Mouse (Mus musculus) kidney, embryonic 16.5 days (tissue): ENCODE measurements around the gene Pfn4. TPM values are rescaled to one million over a fixed set of nuclear protein-coding genes. Genes with fewer than 3 reads are reported as not detected.
A peak's percentile ranks its signal among the peaks of the same experiment; 100 is the strongest.

Experiments used
- ATAC-seq: fragments of 200-750 bp; cut with Nextera tagmentation; 2 replicates; pipeline ENCODE4 v1.8.0; 2017; ENCODE audit warnings: moderate TSS enrichment; ENCODE audit not compliant: low FRiP score, low TSS enrichment
- H3K27ac ChIP-seq: fragments of 300-500 bp; sonication (generic); 2 replicates; pipeline ENCODE4 v1.5.1; 2014; ENCODE audit warnings: low read length
- H3K27me3 ChIP-seq: fragments of 300-500 bp; sonication (generic); 2 replicates; pipeline ENCODE4 v1.6.1; 2014; ENCODE audit warnings: low read length, control low read depth, mixed read lengths; ENCODE audit not compliant: insufficient read depth
- H3K36me3 ChIP-seq: fragments of 300-500 bp; sonication (generic); 2 replicates; pipeline ENCODE4 v1.6.1; 2014; ENCODE audit warnings: low read length, control low read depth, mixed read lengths; ENCODE audit not compliant: insufficient read depth
- H3K4me1 ChIP-seq: fragments of 300-500 bp; sonication (generic); 2 replicates; pipeline ENCODE4 v1.6.1; 2014; ENCODE audit warnings: low read length, control low read depth, mixed read lengths; ENCODE audit not compliant: insufficient read depth
- H3K4me2 ChIP-seq: fragments of 300-500 bp; sonication (generic); replicated peaks from 2 replicates; pipeline ENCODE4 v1.6.1; 2014; ENCODE audit warnings: low read depth, low read length
- H3K4me3 ChIP-seq: fragments of 300-500 bp; sonication (generic); 2 replicates; pipeline ENCODE4 v1.5.1; 2014; ENCODE audit warnings: mild to moderate bottlenecking, low read length
- H3K9ac ChIP-seq: fragments of 300-500 bp; sonication (generic); replicated peaks from 2 replicates; pipeline ENCODE4 v1.6.1; 2014; ENCODE audit warnings: low read length
- H3K9me3 ChIP-seq: fragments of 300-500 bp; sonication (generic); 2 replicates; pipeline ENCODE4 v1.6.1; 2016; ENCODE audit warnings: low read length, control low read depth
- WGBS: fragments of 180-500 bp; shearing (Covaris S2); extraction: QIAGEN DNeasy Blood & Tissue Kit; methylation state at CpG from one replicate; pipeline ENCODE4 v1.1.7; 2014; 5-methylcytosine and 5-hydroxymethylcytosine counted together
- polyA plus RNA-seq: library from polyadenylated mRNA; unstranded; fragments of >200 nt; fragmentation: Nextera tagmentation; extraction: Ambion mirVana; gene quantifications from 2 replicates; pipeline ENCODE4 v1.2.1, GENCODE M21; 2015

Pfn4 gene
- polyA plus RNA-seq: 2.4 and 2.8 TPM in 2 replicates

GRCm38 (mm10) chr12:4768492-4769332 is at the start of gene Pfn4, which contains the start of gene Fam228b:
Gene Pfn4 (plus strand): TSS chr12:4769022.
Gene Fam228b (minus strand): TSS chr12:4769267.
- Histone ChIP-seq H3K4me3 (peak within 1 kb of the TSS; percentile 66), H3K4me2 (peak within 1 kb of the TSS; percentile 69), H3K4me1 (0 out of 2 replicates have a peak, but pooled peaks cover 4% of the 10 kb centered on the region), H3K9me3 (no peaks in the 10 kb centered on the region), H3K9ac (peak within 1 kb of the TSS; percentile 91), H3K27ac (peak within 1 kb of the TSS; percentile 88), H3K27me3 (no peaks in the 10 kb centered on the region), H3K36me3 (no peaks in the 10 kb centered on the region)
- peak; percentile 99 for ATAC-seq
- WGBS: 3% methylated on average over 61 of the region's 61 CpGs

GRCm38 (mm10) chr12:4719066-4719761 is 49.6 kb upstream of the Pfn4 start:
- no peaks in the 10 kb centered on the region for H3K9me3 ChIP-seq
- H3K4me2 ChIP-seq: no peak overlapping the region
- H3K4me3 ChIP-seq: no peak overlapping the region
- no peak overlapping the region for H3K9ac ChIP-seq
- H3K27me3 ChIP-seq: no peaks in the 10 kb centered on the region
- H3K27ac ChIP-seq: no peak overlapping the region
- peaks cover 3% of the 10 kb centered on the region; the same call in 1 of the 2 replicates for H3K4me1 ChIP-seq
- H3K36me3 ChIP-seq: no peaks in the 10 kb centered on the region
- 72% methylated on average over 13 of the region's 13 CpGs for WGBS
- no peak for ATAC-seq

- Histone ChIP-seq H3K27ac (no peak overlapping the region), H3K9ac (no peak overlapping the region), H3K27me3 (no peaks in the 10 kb centered on the region), H3K36me3 (no peaks in the 10 kb centered on the region), H3K4me1 (peaks cover 3% of the 10 kb centered on the region; the same call in 1 of the 2 replicates), H3K9me3 (no peaks in the 10 kb centered on the region), H3K4me2 (no peak overlapping the region), H3K4me3 (no peak overlapping the region)
- WGBS: 72% methylated on average over 17 of the region's 17 CpGs
- no peak for ATAC-seq
Measured at GRCm38 (mm10) chr12:4719762-4720754, 48.8 kb upstream of the Pfn4 start.

- no peak overlapping the region for H3K4me3 ChIP-seq
- H3K36me3 ChIP-seq: no peaks in the 10 kb centered on the region
- H3K9me3 ChIP-seq: peaks cover 3% of the 10 kb centered on the region; the same call in 1 of the 2 replicates
- H3K9ac ChIP-seq: no peak overlapping the region
- H3K27me3 ChIP-seq: no peaks in the 10 kb centered on the region
- no peak for ATAC-seq
- H3K27ac ChIP-seq: no peak overlapping the region
- 91% methylated on average over 3 of the region's 3 CpGs for WGBS
- no peak overlapping the region for H3K4me2 ChIP-seq
- H3K4me1 ChIP-seq: no peaks in the 10 kb centered on the region
Measured at GRCm38 (mm10) chr12:4729165-4729564, 39.7 kb upstream of the Pfn4 start.

- Histone ChIP-seq H3K27ac (no peak overlapping the region), H3K9ac (no peak overlapping the region), H3K4me3 (no peak overlapping the region), H3K4me1 (no peaks in the 10 kb centered on the region), H3K4me2 (no peak overlapping the region), H3K36me3 (no peaks in the 10 kb centered on the region), H3K27me3 (no peaks in the 10 kb centered on the region), H3K9me3 (peaks cover 3% of the 10 kb centered on the region; the same call in 1 of the 2 replicates)
- ATAC-seq: peak; percentile 42; the same call in 1 of the 2 replicates
- 36% methylated on average over 4 of the region's 4 CpGs for WGBS
Measured at GRCm38 (mm10) chr12:4731629-4732028, 37.2 kb upstream of the Pfn4 start.

GRCm38 (mm10) chr12:4732332-4732731 is 36.5 kb upstream of the Pfn4 start:
- whole genome bisulfite sequencing: 22% methylated on average over 4 of the region's 4 CpGs
- no peak overlapping the region for H3K9ac ChIP-seq
- no peaks in the 10 kb centered on the region for H3K27me3 ChIP-seq
- peaks cover 3% of the 10 kb centered on the region; the same call in 1 of the 2 replicates for H3K9me3 ChIP-seq
- ATAC-seq: peak; percentile 82
- no peak overlapping the region for H3K4me2 ChIP-seq
- H3K36me3 ChIP-seq: no peaks in the 10 kb centered on the region
- no peaks in the 10 kb centered on the region for H3K4me1 ChIP-seq
- H3K27ac ChIP-seq: no peak overlapping the region
- no peak overlapping the region for H3K4me3 ChIP-seq

GRCm38 (mm10) chr12:4738031-4738576 is 30.7 kb upstream of the Pfn4 start, which contains the start of gene Fam228a:
Gene Fam228a (minus strand): TSS chr12:4738430.
- no peak within 1 kb of the TSS for H3K27ac ChIP-seq
- ATAC-seq: no peak
- 84% methylated on average over 18 of the region's 18 CpGs for WGBS

GRCm38 (mm10) chr12:4740823-4741222 is 28.0 kb upstream of the Pfn4 start:
- no peaks in the 10 kb centered on the region for H3K9me3 ChIP-seq
- H3K27me3 ChIP-seq: no peaks in the 10 kb centered on the region
- no peak for ATAC-seq
- WGBS: 77% methylated on average over 7 of the region's 7 CpGs
- no peak overlapping the region for H3K4me2 ChIP-seq
- H3K27ac ChIP-seq: no peak overlapping the region
- no peak overlapping the region for H3K4me3 ChIP-seq
- H3K9ac ChIP-seq: no peak overlapping the region
- no peaks in the 10 kb centered on the region for H3K36me3 ChIP-seq
- H3K4me1 ChIP-seq: no peaks in the 10 kb centered on the region

More at GRCm38 (mm10) chr12:4738031-4738576, 30.7 kb upstream of the Pfn4 start, which contains the start of gene Fam228a:
- H3K9ac ChIP-seq: no peak within 1 kb of the TSS
- H3K36me3 ChIP-seq: no peaks in the 10 kb centered on the region
- H3K9me3 ChIP-seq: no peaks in the 10 kb centered on the region
- H3K4me3 ChIP-seq: no peak within 1 kb of the TSS
- no peaks in the 10 kb centered on the region for H3K4me1 ChIP-seq
- no peaks in the 10 kb centered on the region for H3K27me3 ChIP-seq
- H3K4me2 ChIP-seq: no peak within 1 kb of the TSS

GRCm38 (mm10) chr12:4742183-4742582 is 26.6 kb upstream of the Pfn4 start:
- no peak for ATAC-seq
- Histone ChIP-seq H3K27ac (no peak overlapping the region), H3K4me2 (no peak overlapping the region), H3K9me3 (no peaks in the 10 kb centered on the region), H3K27me3 (no peaks in the 10 kb centered on the region), H3K36me3 (no peaks in the 10 kb centered on the region), H3K9ac (no peak overlapping the region), H3K4me3 (no peak overlapping the region), H3K4me1 (no peaks in the 10 kb centered on the region)
- WGBS: 84% methylated on average over 3 of the region's 3 CpGs
